Mouse (Mus musculus): ENCODE results near the gene Arl8a.

GRCm38 (mm10) chr1:135135111-135135787, 11.4 kb upstream of the Arl8a start:
- TF ChIP-seq CTCF (IDR thresholded peaks at IDR 0.05) (no peak), EP300 (IDR thresholded peaks at IDR 0.05; ENCODE audit: insufficient read depth, low read depth, low read length) (no peak), POLR2A (IDR thresholded peaks at IDR 0.05; ENCODE audit: insufficient read depth, low read depth, low read length) (no peak)
